Mouse (Mus musculus) olfactory bulb, adult 2 months (tissue): Measurements from ENCODE around the gene Adap1. TPM values are rescaled to one million over a fixed set of nuclear protein-coding genes. Genes with fewer than 3 reads are reported as not detected.
A peak's percentile ranks its signal among the peaks of the same experiment; 100 is the strongest.

Experiments used
- H3K27ac ChIP-seq: fragments of 200-500 bp; 2 replicates; pipeline ENCODE4 v1.5.1; 2012; ENCODE audit warnings: low read depth, low read length; ENCODE audit not compliant: insufficient read depth
- H3K4me1 ChIP-seq: fragments of 200-500 bp; 2 replicates; pipeline ENCODE4 v1.6.1; 2012; ENCODE audit warnings: low read length; ENCODE audit not compliant: control insufficient read depth, insufficient read depth
- H3K4me3 ChIP-seq: fragments of 200-500 bp; 2 replicates; pipeline ENCODE4 v1.5.1; 2012; ENCODE audit warnings: mild to moderate bottlenecking, low read depth, low read length, moderate library complexity; ENCODE audit not compliant: insufficient read depth
- CTCF ChIP-seq: fragments of 200-500 bp; IDR thresholded peaks from 2 replicates; pipeline ENCODE4 v1.5.1; 2012; ENCODE audit warnings: low read depth, mild to moderate bottlenecking, low read length, moderate library complexity; ENCODE audit not compliant: insufficient read depth
- POLR2A ChIP-seq: fragments of 200-500 bp; IDR thresholded peaks from 2 replicates; pipeline ENCODE4 v1.6.1; 2012; ENCODE audit warnings: mild to moderate bottlenecking, low read depth, low read length, moderate library complexity; ENCODE audit not compliant: insufficient read depth
- WGBS: fragments of 180-500 bp; shearing (Covaris S2); methylation state at CpG from one replicate; pipeline ENCODE4 v1.1.7; 2018; 5-methylcytosine and 5-hydroxymethylcytosine counted together
- polyA plus RNA-seq: library from polyadenylated mRNA; stranded (reverse); fragments of >200 nt; gene quantifications from 2 replicates; pipeline ENCODE4 v1.2.4, GENCODE M21; 2012; ENCODE audit warnings: low replicate concordance; ENCODE audit not compliant: missing spikeins, insufficient read depth, insufficient read length

Gene Adap1
- polyA plus RNA-seq, 1 experiment: not detected

GRCm38 (mm10) chr5:139367884-139368458 is 42.5 kb upstream of the Adap1 start:
- TF ChIP-seq CTCF (no peak), POLR2A (no peak)
- Histone ChIP-seq H3K4me1 (peaks cover 34% of the 10 kb centered on the region), H3K4me3 (no peak overlapping the region), H3K27ac (no peak overlapping the region)
- 78% methylated on average over 4 of the region's 4 CpGs for WGBS

- Histone ChIP-seq H3K4me1 (peaks cover 25% of the 10 kb centered on the region), H3K27ac (no peak overlapping the region), H3K4me3 (no peak overlapping the region)
- WGBS: 67% methylated on average over 11 of the region's 11 CpGs
- TF ChIP-seq POLR2A (no peak), CTCF (no peak)
Measured at GRCm38 (mm10) chr5:139366484-139366883, 41.1 kb upstream of the Adap1 start.

GRCm38 (mm10) chr5:139365827-139366226 is 40.4 kb upstream of the Adap1 start:
- Histone ChIP-seq H3K4me3 (no peak overlapping the region), H3K4me1 (peaks cover 24% of the 10 kb centered on the region), H3K27ac (no peak overlapping the region)
- no peak for TF ChIP-seq CTCF
- TF ChIP-seq POLR2A: no peak
- WGBS: 72% methylated on average over 1 of the region's 1 CpGs

- H3K27ac ChIP-seq: 0 out of 2 replicates have a peak overlapping the region, but pooled peaks have one; percentile 17
- H3K4me1 ChIP-seq: peaks cover 20% of the 10 kb centered on the region
- 41% methylated on average over 5 of the region's 5 CpGs for WGBS
- TF ChIP-seq CTCF: no peak
- no peak for TF ChIP-seq POLR2A
- H3K4me3 ChIP-seq: no peak overlapping the region
Measured at GRCm38 (mm10) chr5:139364911-139365571, 39.6 kb upstream of the Adap1 start.

- 23% methylated on average over 12 of the region's 12 CpGs for WGBS
- Histone ChIP-seq H3K4me3 (no peak overlapping the region), H3K27ac (0 out of 2 replicates have a peak overlapping the region, but pooled peaks have one; percentile 17), H3K4me1 (peaks cover 20% of the 10 kb centered on the region)
- TF ChIP-seq CTCF (no peak), POLR2A (no peak)
Measured at GRCm38 (mm10) chr5:139364260-139364910, 39.0 kb upstream of the Adap1 start.

- Histone ChIP-seq H3K4me1 (peaks cover 20% of the 10 kb centered on the region), H3K4me3 (no peak overlapping the region), H3K27ac (no peak overlapping the region)
- 21% methylated on average over 7 of the region's 7 CpGs for WGBS
- TF ChIP-seq POLR2A (no peak), CTCF (no peak)
Measured at GRCm38 (mm10) chr5:139363858-139364257, 38.4 kb upstream of the Adap1 start.

- 93% methylated on average over 5 of the region's 5 CpGs for WGBS
- no peak for TF ChIP-seq POLR2A
- no peak for TF ChIP-seq CTCF
- Histone ChIP-seq H3K4me1 (peaks cover under 1% of the 10 kb centered on the region), H3K27ac (no peak overlapping the region), H3K4me3 (no peak overlapping the region)
Measured at GRCm38 (mm10) chr5:139359244-139359643, 33.8 kb upstream of the Adap1 start.

- WGBS: 80% methylated on average over 2 of the region's 2 CpGs
- TF ChIP-seq CTCF (peak; percentile 40; the same call in 1 of the 2 replicates), POLR2A (no peak)
- H3K4me3 ChIP-seq: no peak overlapping the region
- no peak overlapping the region for H3K27ac ChIP-seq
- no peaks in the 10 kb centered on the region; the same call in 1 of the 2 replicates for H3K4me1 ChIP-seq
Measured at GRCm38 (mm10) chr5:139358653-139359052, 33.2 kb upstream of the Adap1 start.

- Histone ChIP-seq H3K4me1 (peaks cover 4% of the 10 kb centered on the region), H3K4me3 (no peak overlapping the region), H3K27ac (no peak overlapping the region)
- TF ChIP-seq POLR2A (no peak), CTCF (peak; percentile 94)
- 37% methylated on average over 19 of the region's 19 CpGs for WGBS
Measured at GRCm38 (mm10) chr5:139355235-139355772, 29.9 kb upstream of the Adap1 start.
